Mouse (Mus musculus): ENCODE measurements at regions not wholly inside any gene's neighbourhood (a gene's known extent, or its start where the extent isn't known, plus 50 kb on each side); places are given as distances from the start of the nearest gene placed in this dataset.
A peak's percentile ranks its signal among the peaks of the same experiment; 100 is the strongest.

- DNase-seq (ENCODE audit: low spot score in 2 of 2): no peak
Measured at GRCm38 (mm10) chr6:52429204-52429552, 115.9 kb downstream of the Evx1 start.

- no peak for DNase-seq (ENCODE audit: low spot score in 2 of 2)
Measured at GRCm38 (mm10) chr6:52433234-52433633, 119.9 kb downstream of the Evx1 start.

- no peak for DNase-seq (ENCODE audit: low spot score in 2 of 2)
Measured at GRCm38 (mm10) chr6:52434771-52435170, 121.5 kb downstream of the Evx1 start.

GRCm38 (mm10) chr6:52435358-52435757 is 122.1 kb downstream of the Evx1 start:
- no peak for DNase-seq (ENCODE audit: low spot score in 2 of 2)

GRCm38 (mm10) chr6:52438366-52438765 is 125.1 kb downstream of the Evx1 start:
- DNase-seq (ENCODE audit: low spot score in 2 of 2): no peak

- DNase-seq (ENCODE audit: low spot score in 2 of 2): no peak
Measured at GRCm38 (mm10) chr6:52439204-52439603, 125.9 kb downstream of the Evx1 start.

- no peak for DNase-seq (ENCODE audit: low spot score in 2 of 2)
Measured at GRCm38 (mm10) chr6:52440160-52440559, 126.9 kb downstream of the Evx1 start.

- DNase-seq (ENCODE audit: low spot score in 2 of 2): no peak
Measured at GRCm38 (mm10) chr6:52443112-52443984, 130.1 kb downstream of the Evx1 start.

GRCm38 (mm10) chr6:52458828-52459227 is 145.5 kb downstream of the Evx1 start:
- no peak for DNase-seq (ENCODE audit: low spot score in 2 of 2)

GRCm38 (mm10) chr6:52461186-52461585 is 147.9 kb downstream of the Evx1 start:
- DNase-seq (ENCODE audit: low spot score in 2 of 2): no peak

GRCm38 (mm10) chr6:52463369-52463768 is 150.1 kb downstream of the Evx1 start:
- no peak for DNase-seq (ENCODE audit: low spot score in 2 of 2)

GRCm38 (mm10) chr6:52464571-52464970 is 151.3 kb downstream of the Evx1 start:
- DNase-seq (ENCODE audit: low spot score in 2 of 2): no peak

- no peak for DNase-seq (ENCODE audit: low spot score in 2 of 2)
Measured at GRCm38 (mm10) chr6:52465834-52466525, 152.7 kb downstream of the Evx1 start.

- DNase-seq (ENCODE audit: low spot score in 2 of 2): no peak
Measured at GRCm38 (mm10) chr6:52470831-52471230, 157.5 kb downstream of the Evx1 start.

- no peak for DNase-seq (ENCODE audit: low spot score in 2 of 2)
Measured at GRCm38 (mm10) chr6:52471384-52471957, 158.2 kb downstream of the Evx1 start.

GRCm38 (mm10) chr6:52472008-52472407 is 158.7 kb downstream of the Evx1 start:
- DNase-seq (ENCODE audit: low spot score in 2 of 2): no peak

GRCm38 (mm10) chr6:52473042-52473589 is 159.8 kb downstream of the Evx1 start:
- no peak for DNase-seq (ENCODE audit: low spot score in 2 of 2)

GRCm38 (mm10) chr6:52473924-52474323 is 160.6 kb downstream of the Evx1 start:
- no peak for DNase-seq (ENCODE audit: low spot score in 2 of 2)

- DNase-seq (ENCODE audit: low spot score in 2 of 2): no peak
Measured at GRCm38 (mm10) chr6:52475676-52476075, 162.4 kb downstream of the Evx1 start.

GRCm38 (mm10) chr6:52476907-52477306 is 163.3 kb downstream of the Hibadh start:
- no peak for DNase-seq (ENCODE audit: low spot score in 2 of 2)

GRCm38 (mm10) chr6:52477380-52477779 is 162.8 kb downstream of the Hibadh start:
- peak in 1 of 2 experiments; percentile 29 for DNase-seq (ENCODE audit: low spot score in 2 of 2)

GRCm38 (mm10) chr6:52478624-52479023 is 161.6 kb downstream of the Hibadh start:
- DNase-seq (ENCODE audit: low spot score in 2 of 2): no peak

All from spleen, postnatal 10 days (tissue).